Mouse (Mus musculus): ENCODE measurements around the gene Ubtf. TPM values are rescaled to one million over a fixed set of nuclear protein-coding genes. Genes with fewer than 3 reads are reported as not detected.

Ubtf gene
- polyA plus RNA-seq, 1 experiment from 2014 or later = 75.5 TPM

- TF ChIP-seq CTCF (IDR thresholded peaks at IDR 0.05; ENCODE audit: low read depth) = no peak
- no peak overlapping the region for H3K4me3 ChIP-seq (replicated peaks; ENCODE audit: low read depth, low read length)
- H3K9me3 ChIP-seq (replicated peaks; ENCODE audit: low read length) = no peaks in the 10 kb centered on the region
- DNase-seq (ENCODE audit: low spot score) (no peak), ATAC-seq (replicated peaks; ENCODE audit: low FRiP score, low read depth) (no peak)
- H3K4me2 ChIP-seq (ENCODE audit: low read length) = no peak overlapping the region
- no peaks in the 10 kb centered on the region for H3K36me3 ChIP-seq (ENCODE audit: insufficient read depth, low read length)
- WGBS = 67% methylated on average over 14 of the region's 14 CpGs
- H3K27ac ChIP-seq = no peak overlapping the region
- H3K4me1 ChIP-seq (replicated peaks; ENCODE audit: insufficient read depth, low read length) = 0 out of 2 replicates have a peak, but pooled peaks cover 2% of the 10 kb centered on the region
- H3K27me3 ChIP-seq (ENCODE audit: insufficient read depth, low read length) = no peaks in the 10 kb centered on the region
- no peak overlapping the region for H3K9ac ChIP-seq (ENCODE audit: low read depth, low read length)
These were observed 53.7 kb downstream of the Ubtf start for GRCm38 (mm10) chr11:102265816-102266215.

GRCm38 (mm10) chr11:102263211-102263610, 56.3 kb downstream of the Ubtf start:
- 0 out of 2 replicates have a peak, but pooled peaks cover 2% of the 10 kb centered on the region for H3K4me1 ChIP-seq (replicated peaks; ENCODE audit: insufficient read depth, low read length)
- no peaks in the 10 kb centered on the region for H3K9me3 ChIP-seq (replicated peaks; ENCODE audit: low read length)
- ATAC-seq (replicated peaks; ENCODE audit: low FRiP score, low read depth) (no peak), DNase-seq (ENCODE audit: low spot score) (no peak)
- H3K9ac ChIP-seq (ENCODE audit: low read depth, low read length) = no peak overlapping the region
- 86% methylated on average over 7 of the region's 7 CpGs for WGBS
- no peak overlapping the region for H3K4me3 ChIP-seq (replicated peaks; ENCODE audit: low read depth, low read length)
- H3K36me3 ChIP-seq (ENCODE audit: insufficient read depth, low read length) = no peaks in the 10 kb centered on the region
- H3K27me3 ChIP-seq (ENCODE audit: insufficient read depth, low read length) = no peaks in the 10 kb centered on the region
- H3K27ac ChIP-seq = no peak overlapping the region
- H3K4me2 ChIP-seq (ENCODE audit: low read length) = no peak overlapping the region
- TF ChIP-seq CTCF (IDR thresholded peaks at IDR 0.05; ENCODE audit: low read depth) = no peak

DNA sequence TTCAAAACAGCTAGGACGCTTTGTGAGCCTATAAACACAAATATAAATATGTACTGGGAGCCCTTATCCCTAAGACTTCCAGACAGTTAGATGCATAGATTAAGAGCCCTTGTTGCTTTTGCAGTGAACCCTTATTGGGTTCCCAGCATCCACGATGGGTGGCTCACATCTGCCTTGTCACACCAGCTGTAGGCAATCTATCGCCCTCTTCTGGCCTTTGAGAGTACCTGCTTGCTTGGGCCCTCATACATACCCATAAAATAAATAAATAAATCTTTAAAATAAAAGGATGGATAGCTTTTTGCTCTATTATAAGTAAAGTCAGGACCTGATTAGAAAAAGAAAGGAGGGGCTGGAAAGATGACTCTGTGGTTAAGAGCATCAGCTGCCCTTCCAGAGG, 61.0 kb downstream of the Ubtf start:
- no peak overlapping the region for H3K4me2 ChIP-seq (ENCODE audit: low read length)
- H3K4me3 ChIP-seq (replicated peaks; ENCODE audit: low read depth, low read length) = no peak overlapping the region
- no peak overlapping the region for H3K9ac ChIP-seq (ENCODE audit: low read depth, low read length)
- H3K9me3 ChIP-seq (replicated peaks; ENCODE audit: low read length) = no peaks in the 10 kb centered on the region
- H3K27ac ChIP-seq = no peak overlapping the region
- H3K36me3 ChIP-seq (ENCODE audit: insufficient read depth, low read length) = peaks cover 10% of the 10 kb centered on the region; the same call in 1 of the 2 replicates
- peaks cover 3% of the 10 kb centered on the region; the same call in 1 of the 2 replicates for H3K4me1 ChIP-seq (replicated peaks; ENCODE audit: insufficient read depth, low read length)
- TF ChIP-seq CTCF (IDR thresholded peaks at IDR 0.05; ENCODE audit: low read depth) = peak; percentile 31; the same call in 1 of the 2 replicates
- ATAC-seq (replicated peaks; ENCODE audit: low FRiP score, low read depth) (no peak), DNase-seq (ENCODE audit: low spot score) (no peak)
- H3K27me3 ChIP-seq (ENCODE audit: insufficient read depth, low read length) = no peaks in the 10 kb centered on the region
- 98% methylated on average over 3 of the region's 3 CpGs for WGBS

GRCm38 (mm10) chr11:102258095-102258494, 61.4 kb downstream of the Ubtf start:
- no peak overlapping the region for H3K27ac ChIP-seq
- no peak overlapping the region for H3K4me2 ChIP-seq (ENCODE audit: low read length)
- H3K4me3 ChIP-seq (replicated peaks; ENCODE audit: low read depth, low read length) = no peak overlapping the region
- no peak overlapping the region for H3K9ac ChIP-seq (ENCODE audit: low read depth, low read length)
- DNase-seq (ENCODE audit: low spot score) = no peak
- WGBS = 82% methylated on average over 6 of the region's 6 CpGs
- peaks cover 3% of the 10 kb centered on the region; the same call in 1 of the 2 replicates for H3K4me1 ChIP-seq (replicated peaks; ENCODE audit: insufficient read depth, low read length)
- no peaks in the 10 kb centered on the region for H3K27me3 ChIP-seq (ENCODE audit: insufficient read depth, low read length)
- H3K9me3 ChIP-seq (replicated peaks; ENCODE audit: low read length) = no peaks in the 10 kb centered on the region
- H3K36me3 ChIP-seq (ENCODE audit: insufficient read depth, low read length) = peaks cover 10% of the 10 kb centered on the region; the same call in 1 of the 2 replicates
- ATAC-seq (replicated peaks; ENCODE audit: low FRiP score, low read depth) = no peak
- no peak for TF ChIP-seq CTCF (IDR thresholded peaks at IDR 0.05; ENCODE audit: low read depth)

DNA sequence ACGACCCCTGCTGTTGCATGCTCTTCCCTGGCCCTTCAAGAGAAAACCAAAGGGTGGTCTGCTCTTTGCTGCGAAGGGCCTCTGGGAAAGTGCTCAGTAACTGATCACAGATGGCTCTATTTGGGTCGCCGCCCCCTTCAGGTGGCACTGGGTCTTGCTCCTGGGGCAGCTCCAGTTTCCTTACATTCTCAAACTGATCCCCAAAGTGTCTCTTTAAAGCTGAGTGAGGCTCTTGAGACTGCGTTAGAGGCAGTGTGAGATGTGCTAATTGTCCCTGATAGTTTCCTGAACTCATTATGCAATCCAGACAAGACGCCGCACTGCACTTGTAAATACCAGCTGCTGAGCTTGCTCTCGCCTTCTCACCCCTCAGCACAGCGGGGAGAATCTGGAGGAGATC, 62.0 kb downstream of the Ubtf start:
- DNase-seq (ENCODE audit: low spot score) (peak; percentile 49), ATAC-seq (replicated peaks; ENCODE audit: low FRiP score, low read depth) (no peak)
- Histone ChIP-seq H3K4me3 (replicated peaks; ENCODE audit: low read depth, low read length) (no peak overlapping the region), H3K9ac (ENCODE audit: low read depth, low read length) (no peak overlapping the region), H3K36me3 (ENCODE audit: insufficient read depth, low read length) (peaks cover 10% of the 10 kb centered on the region; the same call in 1 of the 2 replicates), H3K27ac (no peak overlapping the region), H3K4me2 (ENCODE audit: low read length) (no peak overlapping the region), H3K27me3 (ENCODE audit: insufficient read depth, low read length) (no peaks in the 10 kb centered on the region), H3K9me3 (replicated peaks; ENCODE audit: low read length) (no peaks in the 10 kb centered on the region), H3K4me1 (replicated peaks; ENCODE audit: insufficient read depth, low read length) (peaks cover 3% of the 10 kb centered on the region; the same call in 1 of the 2 replicates)
- TF ChIP-seq CTCF (IDR thresholded peaks at IDR 0.05; ENCODE audit: low read depth) = peak; percentile 55
- 43% methylated on average over 9 of the region's 9 CpGs for WGBS

Other genes starting within 250 kb of the Ubtf start
- 8.8 and 9.3 TPM in 2 replicates for gene Mpp2, start 231.2 kb downstream of the Ubtf start, polyA plus RNA-seq (2015; fragmentation: Nextera tagmentation; extraction: Ambion mirVana)
- gene Ppy, start 218.4 kb downstream of the Ubtf start, polyA plus RNA-seq (2015; fragmentation: Nextera tagmentation; extraction: Ambion mirVana) = not detected in 2 replicates
- gene Pyy, start 211.9 kb downstream of the Ubtf start, polyA plus RNA-seq (2015; fragmentation: Nextera tagmentation; extraction: Ambion mirVana) = not detected in 2 replicates
- not detected in 2 replicates for gene Nags, start 174.2 kb downstream of the Ubtf start, polyA plus RNA-seq (2015; fragmentation: Nextera tagmentation; extraction: Ambion mirVana)
- 25.0 and 28.6 TPM in 2 replicates for gene Tmem101, start 163.3 kb downstream of the Ubtf start, polyA plus RNA-seq (2015; fragmentation: Nextera tagmentation; extraction: Ambion mirVana)
- gene Lsm12, start 134.4 kb downstream of the Ubtf start, polyA plus RNA-seq (2015; fragmentation: Nextera tagmentation; extraction: Ambion mirVana) = 111 and 123 TPM in 2 replicates
- 41.4 and 43.6 TPM in 2 replicates for gene G6pc3, start 130.1 kb downstream of the Ubtf start, polyA plus RNA-seq (2015; fragmentation: Nextera tagmentation; extraction: Ambion mirVana)
- gene Hdac5, start 89.6 kb downstream of the Ubtf start, polyA plus RNA-seq (2015; fragmentation: Nextera tagmentation; extraction: Ambion mirVana) = 38.1 and 39.3 TPM in 2 replicates
- gene BC030867, start 70.9 kb downstream of the Ubtf start, polyA plus RNA-seq (2015; fragmentation: Nextera tagmentation; extraction: Ambion mirVana) = 6.3 and 9.2 TPM in 2 replicates
- 0.09 TPM in 1 of 2 replicates, not detected in the other for gene Asb16, start 51.0 kb downstream of the Ubtf start, polyA plus RNA-seq (2015; fragmentation: Nextera tagmentation; extraction: Ambion mirVana)
- gene Tmub2, start 34.8 kb downstream of the Ubtf start, polyA plus RNA-seq (2015; fragmentation: Nextera tagmentation; extraction: Ambion mirVana) = 46.1 and 49.1 TPM in 2 replicates
- gene Atxn7l3, start 23.1 kb downstream of the Ubtf start, polyA plus RNA-seq (2015; fragmentation: Nextera tagmentation; extraction: Ambion mirVana) = 9.6 and 9.7 TPM in 2 replicates
- 7.4 and 8.0 TPM in 2 replicates for gene Slc4a1, start 46.5 kb upstream of the Ubtf start, polyA plus RNA-seq (2015; fragmentation: Nextera tagmentation; extraction: Ambion mirVana)
- gene Rundc3a, start 73.7 kb upstream of the Ubtf start, polyA plus RNA-seq (2015; fragmentation: Nextera tagmentation; extraction: Ambion mirVana) = 7.0 and 9.2 TPM in 2 replicates
- 352 and 383 TPM in 2 replicates for gene Slc25a39, start 88.2 kb upstream of the Ubtf start, polyA plus RNA-seq (2015; fragmentation: Nextera tagmentation; extraction: Ambion mirVana)
- 191 and 209 TPM in 2 replicates for gene Grn, start 110.6 kb upstream of the Ubtf start, polyA plus RNA-seq (2015; fragmentation: Nextera tagmentation; extraction: Ambion mirVana)
- 5.9 and 6.4 TPM in 2 replicates for gene Fam171a2, start 127.9 kb upstream of the Ubtf start, polyA plus RNA-seq (2015; fragmentation: Nextera tagmentation; extraction: Ambion mirVana)
- gene Itga2b, start 150.4 kb upstream of the Ubtf start, polyA plus RNA-seq (2015; fragmentation: Nextera tagmentation; extraction: Ambion mirVana) = 12.1 and 12.9 TPM in 2 replicates
- 25.1 and 29.6 TPM in 2 replicates for gene Gpatch8, start 236.7 kb upstream of the Ubtf start, polyA plus RNA-seq (2015; fragmentation: Nextera tagmentation; extraction: Ambion mirVana)